Mouse (Mus musculus) limb, embryonic 14.5 days (tissue): ENCODE data around the gene Spice1. TPM values are rescaled to one million over a fixed set of nuclear protein-coding genes. Genes with fewer than 3 reads are reported as not detected.

ENCODE experiments used
- ATAC-seq: fragments of 200-750 bp; cut with Nextera tagmentation; 2 replicates; pipeline ENCODE4 v1.8.0; 2017; ENCODE audit warnings: low read depth, moderate number of reproducible peaks, moderate TSS enrichment; ENCODE audit not compliant: low FRiP score
- DNase-seq: peaks from one replicate; pipeline ENCODE4 v3.0.0-alpha.2; 2015; ENCODE audit warnings: low spot score
- H3K27ac ChIP-seq: fragments of 300-500 bp; sonication (generic); replicated peaks from 2 replicates; pipeline ENCODE4 v1.5.1; 2014; ENCODE audit warnings: low read depth, mild to moderate bottlenecking, low read length, moderate library complexity, mixed read lengths
- H3K27me3 ChIP-seq: fragments of 300-500 bp; sonication (generic); 2 replicates; pipeline ENCODE4 v1.6.1; 2014; ENCODE audit warnings: low read length, mixed read lengths; ENCODE audit not compliant: control insufficient read depth, insufficient read depth
- H3K36me3 ChIP-seq: fragments of 300-500 bp; sonication (generic); 2 replicates; pipeline ENCODE4 v1.6.1; 2014; ENCODE audit warnings: mild to moderate bottlenecking, low read length, moderate library complexity, mixed read lengths; ENCODE audit not compliant: control insufficient read depth, insufficient read depth
- H3K4me1 ChIP-seq: fragments of 300-500 bp; sonication (generic); 2 replicates; pipeline ENCODE4 v1.6.1; 2014; ENCODE audit warnings: antibody characterized with exemption, low read length, mixed read lengths; ENCODE audit not compliant: control insufficient read depth, insufficient read depth
- H3K4me2 ChIP-seq: fragments of 300-500 bp; sonication (generic); replicated peaks from 2 replicates; pipeline ENCODE4 v1.6.1; 2014; ENCODE audit warnings: low read depth, mild to moderate bottlenecking, low read length, moderate library complexity; ENCODE audit not compliant: severe bottlenecking
- H3K4me3 ChIP-seq: fragments of 300-500 bp; sonication (generic); replicated peaks from 2 replicates; pipeline ENCODE4 v1.5.1; 2014; ENCODE audit warnings: low read length
- H3K9ac ChIP-seq: fragments of 300-500 bp; sonication (generic); 2 replicates; pipeline ENCODE4 v1.6.1; 2014; ENCODE audit warnings: mild to moderate bottlenecking, low read depth, low read length, moderate library complexity; ENCODE audit not compliant: severe bottlenecking
- H3K9me3 ChIP-seq: fragments of 300-500 bp; sonication (generic); 2 replicates; pipeline ENCODE4 v1.6.1; 2016; ENCODE audit warnings: low read length; ENCODE audit not compliant: control insufficient read depth
- POLR2A ChIP-seq: fragments of 200-500 bp; IDR thresholded peaks from 2 replicates; pipeline ENCODE4 v1.8.0; 2012; ENCODE audit warnings: inconsistent platforms, mild to moderate bottlenecking, moderate library complexity, borderline replicate concordance; ENCODE audit not compliant: insufficient read depth, insufficient read length; ENCODE audit errors: extremely low read depth
- WGBS: fragments of 180-500 bp; shearing (Covaris S2); extraction: QIAGEN DNeasy Blood & Tissue Kit; methylation state at CpG from one replicate; pipeline ENCODE4 v1.1.7; 2014; 5-methylcytosine and 5-hydroxymethylcytosine counted together
- polyA plus RNA-seq, 2 experiments: library from polyadenylated mRNA; depleted of rRNA in 1 of 2; stranded (reverse) in 1 of 2; unstranded in 1 of 2; fragments of >200 nt; fragmentation: Nextera tagmentation in 1 of 2; extraction: Ambion mirVana in 1 of 2; gene quantifications; 2 replicates each; pipeline versions ENCODE4 v1.2.1 to v1.2.3; 2012 to 2014

Spice1 gene
- polyA plus RNA-seq, 2 experiments = 25.6 to 34.4 TPM

GRCm38 (mm10) chr16:44313422-44313821 lies 33.5 kb upstream of the Spice1 start:
- ATAC-seq (no peak), DNase-seq (no peak)
- Histone ChIP-seq H3K36me3 (no peaks in the 10 kb centered on the region), H3K4me3 (no peak overlapping the region), H3K27ac (no peak overlapping the region), H3K9ac (no peak overlapping the region), H3K9me3 (no peaks in the 10 kb centered on the region), H3K27me3 (no peaks in the 10 kb centered on the region), H3K4me2 (no peak overlapping the region), H3K4me1 (no peaks in the 10 kb centered on the region)
- no peak for TF ChIP-seq POLR2A
- WGBS = 84% methylated on average over 4 of the region's 4 CpGs

GRCm38 (mm10) chr16:44316350-44316749 lies 30.6 kb upstream of the Spice1 start:
- H3K4me2 ChIP-seq = no peak overlapping the region
- H3K4me1 ChIP-seq = no peaks in the 10 kb centered on the region
- H3K9me3 ChIP-seq = no peaks in the 10 kb centered on the region
- no peaks in the 10 kb centered on the region for H3K27me3 ChIP-seq
- TF ChIP-seq POLR2A = no peak
- DNase-seq (no peak), ATAC-seq (no peak)
- no peak overlapping the region for H3K27ac ChIP-seq
- H3K36me3 ChIP-seq = no peaks in the 10 kb centered on the region
- H3K9ac ChIP-seq = no peak overlapping the region
- 89% methylated on average over 4 of the region's 4 CpGs for WGBS
- no peak overlapping the region for H3K4me3 ChIP-seq

- 74% methylated on average over 3 of the region's 3 CpGs for WGBS
These were observed 26.7 kb upstream of the Spice1 start for GRCm38 (mm10) chr16:44320232-44320631.

DNA sequence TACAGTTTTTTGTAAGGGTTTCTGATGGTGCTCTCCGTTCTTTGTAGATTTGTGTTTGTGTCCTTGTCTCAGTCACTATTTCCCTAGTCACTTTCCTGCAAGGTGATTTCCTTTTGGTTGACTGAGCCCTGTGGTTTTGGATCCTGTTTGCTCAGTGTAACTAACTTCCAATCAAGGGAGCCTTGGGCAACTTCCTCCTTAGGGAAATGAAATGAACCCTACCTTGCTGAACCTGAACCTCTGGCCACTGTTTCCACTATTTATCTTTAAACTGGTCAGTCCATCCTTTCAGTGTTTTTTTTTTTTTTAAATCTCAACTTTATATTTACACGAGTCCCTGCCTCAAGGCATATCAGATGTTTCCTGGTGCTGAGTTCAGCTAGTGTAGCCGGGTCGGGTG lies 18.3 kb upstream of the Spice1 start:
- Histone ChIP-seq H3K27ac (no peak overlapping the region), H3K4me1 (peaks cover 4% of the 10 kb centered on the region; the same call in 1 of the 2 replicates), H3K36me3 (no peaks in the 10 kb centered on the region), H3K9me3 (no peaks in the 10 kb centered on the region), H3K27me3 (0 out of 2 replicates have a peak, but pooled peaks cover 13% of the 10 kb centered on the region), H3K9ac (no peak overlapping the region), H3K4me2 (no peak overlapping the region), H3K4me3 (no peak overlapping the region)
- DNase-seq (no peak), ATAC-seq (no peak)
- no peak for TF ChIP-seq POLR2A
- 72% methylated on average over 4 of the region's 4 CpGs for WGBS

More at GRCm38 (mm10) chr16:44320232-44320631, 26.7 kb upstream of the Spice1 start:
- Histone ChIP-seq H3K36me3 (no peaks in the 10 kb centered on the region), H3K4me1 (no peaks in the 10 kb centered on the region), H3K27ac (no peak overlapping the region), H3K9me3 (no peaks in the 10 kb centered on the region), H3K27me3 (no peaks in the 10 kb centered on the region), H3K4me3 (no peak overlapping the region), H3K9ac (no peak overlapping the region), H3K4me2 (no peak overlapping the region)
- no peak for TF ChIP-seq POLR2A
- DNase-seq = no peak
- no peak for ATAC-seq

- no peak overlapping the region for H3K27ac ChIP-seq
- WGBS = 79% methylated on average over 9 of the region's 9 CpGs
- H3K4me3 ChIP-seq = no peak overlapping the region
- H3K9ac ChIP-seq = no peak overlapping the region
- no peak for DNase-seq
- 0 out of 2 replicates have a peak, but pooled peaks cover 17% of the 10 kb centered on the region for H3K27me3 ChIP-seq
- no peak for ATAC-seq
- H3K4me1 ChIP-seq = peaks cover 4% of the 10 kb centered on the region; the same call in 1 of the 2 replicates
- no peak for TF ChIP-seq POLR2A
- H3K4me2 ChIP-seq = no peak overlapping the region
- H3K9me3 ChIP-seq = 0 out of 2 replicates have a peak, but pooled peaks cover 3% of the 10 kb centered on the region
- H3K36me3 ChIP-seq = no peaks in the 10 kb centered on the region
These were observed 16.3 kb upstream of the Spice1 start for GRCm38 (mm10) chr16:44330657-44331056.
